Mouse (Mus musculus) liver, adult 2 months (tissue): ENCODE results near the gene Fam187a. TPM values are rescaled to one million over a fixed set of nuclear protein-coding genes. Genes with fewer than 3 reads are reported as not detected.
A peak's percentile ranks its signal among the peaks of the same experiment; 100 is the strongest.

Source experiments
- DNase-seq: peaks from one replicate; pipeline ENCODE4 v3.0.0-alpha.2; 2011; ENCODE audit warnings: low read depth, low spot score; ENCODE audit errors: extremely low read depth
- H3K27ac ChIP-seq: fragments of 200-500 bp; replicated peaks from 2 replicates; pipeline ENCODE4 v1.5.1; 2012; ENCODE audit warnings: low read depth, mild to moderate bottlenecking, control low read depth, inconsistent platforms, low read length; ENCODE audit not compliant: insufficient read depth
- H3K27me3 ChIP-seq: fragments of 200-500 bp; 2 replicates; pipeline ENCODE4 v1.6.1; 2012; ENCODE audit warnings: mild to moderate bottlenecking, moderate library complexity, low read length, inconsistent platforms; ENCODE audit not compliant: control insufficient read depth, insufficient read depth
- H3K36me3 ChIP-seq: fragments of 200-500 bp; 2 replicates; pipeline ENCODE4 v1.6.1; 2012; ENCODE audit warnings: low read length, inconsistent platforms; ENCODE audit not compliant: control insufficient read depth, insufficient read depth
- H3K4me1 ChIP-seq: fragments of 200-500 bp; 2 replicates; pipeline ENCODE4 v1.6.1; 2011; ENCODE audit warnings: low read length; ENCODE audit not compliant: control insufficient read depth, insufficient read depth
- H3K4me3 ChIP-seq: fragments of 200-500 bp; 2 replicates; pipeline ENCODE4 v1.5.1; 2011; ENCODE audit warnings: low read depth, mild to moderate bottlenecking, control low read depth, low read length, moderate library complexity; ENCODE audit not compliant: insufficient read depth
- H3K79me2 ChIP-seq: fragments of 200-500 bp; 2 replicates; pipeline ENCODE4 v1.6.1; 2012; ENCODE audit warnings: inconsistent platforms, mild to moderate bottlenecking, low read length, moderate library complexity; ENCODE audit not compliant: control insufficient read depth, insufficient read depth
- H3K9ac ChIP-seq: fragments of 200-500 bp; 2 replicates; pipeline ENCODE4 v1.6.1; 2012; ENCODE audit warnings: low read depth, mild to moderate bottlenecking, control low read depth, inconsistent platforms, low read length
- CTCF ChIP-seq: fragments of 200-500 bp; IDR thresholded peaks from 2 replicates; pipeline ENCODE4 v1.5.1; 2011; ENCODE audit warnings: low read depth, low read length, control low read depth
- POLR2A ChIP-seq: fragments of 200-500 bp; IDR thresholded peaks from 2 replicates; pipeline ENCODE4 v1.6.1; 2011; ENCODE audit warnings: low read length, control low read depth; ENCODE audit not compliant: insufficient read depth; ENCODE audit errors: extremely low read depth
- WGBS: fragments of 180-500 bp; shearing (Covaris S2); methylation state at CpG from one replicate; pipeline ENCODE4 v1.1.7; 2018; 5-methylcytosine and 5-hydroxymethylcytosine counted together
- polyA plus RNA-seq: library from polyadenylated mRNA; depleted of rRNA; stranded (reverse); fragments of >200 nt; gene quantifications from 2 replicates; pipeline ENCODE4 v1.2.3, GENCODE M21; 2012
- total RNA-seq: library from RNA; depleted of rRNA; stranded (reverse); fragments of >200 nt; gene quantifications from 2 replicates; pipeline ENCODE4 v1.2.3, GENCODE M21; 2014

The Fam187a gene
- total and polyA plus RNA-seq, 2 experiments, result not detected

GRCm38 (mm10) chr11:102896641-102897040 lies 11.7 kb downstream of the Fam187a start:
- H3K4me3 ChIP-seq, result no peak overlapping the region
- no peaks in the 10 kb centered on the region for H3K79me2 ChIP-seq
- WGBS, result 73% methylated on average over 20 of the region's 20 CpGs
- H3K9ac ChIP-seq, result no peak overlapping the region
- no peak for DNase-seq
- H3K27me3 ChIP-seq, result no peaks in the 10 kb centered on the region
- peaks cover 5% of the 10 kb centered on the region; the same call in 1 of the 2 replicates for H3K4me1 ChIP-seq
- no peaks in the 10 kb centered on the region for H3K36me3 ChIP-seq
- no peak overlapping the region for H3K27ac ChIP-seq
- TF ChIP-seq POLR2A (no peak), CTCF (no peak)

- H3K79me2 ChIP-seq, result no peaks in the 10 kb centered on the region
- H3K36me3 ChIP-seq, result no peaks in the 10 kb centered on the region
- H3K9ac ChIP-seq, result no peak overlapping the region
- H3K4me3 ChIP-seq, result no peak overlapping the region
- H3K27ac ChIP-seq, result no peak overlapping the region
- no peak for TF ChIP-seq CTCF
- no peak for TF ChIP-seq POLR2A
- WGBS, result 82% methylated on average over 9 of the region's 9 CpGs
- H3K4me1 ChIP-seq, result peaks cover 2% of the 10 kb centered on the region; the same call in 1 of the 2 replicates
- DNase-seq, result no peak
- no peaks in the 10 kb centered on the region for H3K27me3 ChIP-seq
Observed at GRCm38 (mm10) chr11:102898408-102898807, 13.4 kb downstream of the Fam187a start.

GRCm38 (mm10) chr11:102900763-102901162 lies 15.8 kb downstream of the Fam187a start, which contains the start of gene Gfap:
Gene Gfap, minus strand, starts transcription at chr11:102900912.
- H3K79me2 ChIP-seq, result no peaks in the 10 kb centered on the region
- no peak within 1 kb of the TSS for H3K4me3 ChIP-seq
- no peak within 1 kb of the TSS for H3K9ac ChIP-seq
- H3K27ac ChIP-seq, result no peak within 1 kb of the TSS
- no peaks in the 10 kb centered on the region for H3K27me3 ChIP-seq
- TF ChIP-seq CTCF, result peak; percentile 93
- TF ChIP-seq POLR2A, result no peak
- no peaks in the 10 kb centered on the region for H3K36me3 ChIP-seq
- peak; percentile 49 for DNase-seq
- H3K4me1 ChIP-seq, result no peaks in the 10 kb centered on the region
- WGBS, result 8% methylated on average over 7 of the region's 7 CpGs

GRCm38 (mm10) chr11:102901199-102901598 lies 16.2 kb downstream of the Fam187a start:
- TF ChIP-seq POLR2A (no peak), CTCF (no peak)
- DNase-seq, result no peak
- Histone ChIP-seq H3K79me2 (no peaks in the 10 kb centered on the region), H3K36me3 (no peaks in the 10 kb centered on the region), H3K4me3 (no peak overlapping the region), H3K9ac (no peak overlapping the region), H3K27ac (no peak overlapping the region), H3K27me3 (no peaks in the 10 kb centered on the region), H3K4me1 (no peaks in the 10 kb centered on the region)
- WGBS, result 55% methylated on average over 4 of the region's 4 CpGs

- no peak for DNase-seq
- Histone ChIP-seq H3K79me2 (no peaks in the 10 kb centered on the region), H3K36me3 (no peaks in the 10 kb centered on the region), H3K27ac (no peak overlapping the region), H3K27me3 (no peaks in the 10 kb centered on the region), H3K4me3 (no peak overlapping the region), H3K9ac (no peak overlapping the region), H3K4me1 (no peaks in the 10 kb centered on the region)
- WGBS, result 92% methylated on average over 5 of the region's 5 CpGs
- no peak for TF ChIP-seq POLR2A
- no peak for TF ChIP-seq CTCF
Observed at GRCm38 (mm10) chr11:102902107-102902506, 17.1 kb downstream of the Fam187a start.

- DNase-seq, result no peak
- H3K9ac ChIP-seq, result no peak overlapping the region
- H3K36me3 ChIP-seq, result no peaks in the 10 kb centered on the region
- no peak overlapping the region for H3K27ac ChIP-seq
- WGBS, result 87% methylated on average over 7 of the region's 7 CpGs
- H3K79me2 ChIP-seq, result no peaks in the 10 kb centered on the region
- no peaks in the 10 kb centered on the region for H3K4me1 ChIP-seq
- no peaks in the 10 kb centered on the region for H3K27me3 ChIP-seq
- no peak for TF ChIP-seq CTCF
- no peak for TF ChIP-seq POLR2A
- H3K4me3 ChIP-seq, result no peak overlapping the region
Observed at GRCm38 (mm10) chr11:102903654-102904053, 18.7 kb downstream of the Fam187a start.
